Mouse (Mus musculus) limb, embryonic 14.5 days (tissue): ENCODE data around the gene Epb41l2. TPM values are rescaled to one million over a fixed set of nuclear protein-coding genes. Genes with fewer than 3 reads are reported as not detected.

Source experiments
- ATAC-seq: fragments of 200-750 bp; cut with Nextera tagmentation; 2 replicates; pipeline ENCODE4 v1.8.0; 2017; ENCODE audit warnings: low read depth, moderate number of reproducible peaks, moderate TSS enrichment; ENCODE audit not compliant: low FRiP score
- DNase-seq: peaks from one replicate; pipeline ENCODE4 v3.0.0-alpha.2; 2015; ENCODE audit warnings: low spot score
- H3K27ac ChIP-seq: fragments of 300-500 bp; sonication (generic); replicated peaks from 2 replicates; pipeline ENCODE4 v1.5.1; 2014; ENCODE audit warnings: low read depth, mild to moderate bottlenecking, low read length, moderate library complexity, mixed read lengths
- H3K27me3 ChIP-seq: fragments of 300-500 bp; sonication (generic); 2 replicates; pipeline ENCODE4 v1.6.1; 2014; ENCODE audit warnings: low read length, mixed read lengths; ENCODE audit not compliant: control insufficient read depth, insufficient read depth
- H3K36me3 ChIP-seq: fragments of 300-500 bp; sonication (generic); 2 replicates; pipeline ENCODE4 v1.6.1; 2014; ENCODE audit warnings: mild to moderate bottlenecking, low read length, moderate library complexity, mixed read lengths; ENCODE audit not compliant: control insufficient read depth, insufficient read depth
- H3K4me1 ChIP-seq: fragments of 300-500 bp; sonication (generic); 2 replicates; pipeline ENCODE4 v1.6.1; 2014; ENCODE audit warnings: antibody characterized with exemption, low read length, mixed read lengths; ENCODE audit not compliant: control insufficient read depth, insufficient read depth
- H3K4me2 ChIP-seq: fragments of 300-500 bp; sonication (generic); replicated peaks from 2 replicates; pipeline ENCODE4 v1.6.1; 2014; ENCODE audit warnings: low read depth, mild to moderate bottlenecking, low read length, moderate library complexity; ENCODE audit not compliant: severe bottlenecking
- H3K4me3 ChIP-seq: fragments of 300-500 bp; sonication (generic); replicated peaks from 2 replicates; pipeline ENCODE4 v1.5.1; 2014; ENCODE audit warnings: low read length
- H3K9ac ChIP-seq: fragments of 300-500 bp; sonication (generic); 2 replicates; pipeline ENCODE4 v1.6.1; 2014; ENCODE audit warnings: mild to moderate bottlenecking, low read depth, low read length, moderate library complexity; ENCODE audit not compliant: severe bottlenecking
- H3K9me3 ChIP-seq: fragments of 300-500 bp; sonication (generic); 2 replicates; pipeline ENCODE4 v1.6.1; 2016; ENCODE audit warnings: low read length; ENCODE audit not compliant: control insufficient read depth
- POLR2A ChIP-seq: fragments of 200-500 bp; IDR thresholded peaks from 2 replicates; pipeline ENCODE4 v1.8.0; 2012; ENCODE audit warnings: inconsistent platforms, mild to moderate bottlenecking, moderate library complexity, borderline replicate concordance; ENCODE audit not compliant: insufficient read depth, insufficient read length; ENCODE audit errors: extremely low read depth
- WGBS: fragments of 180-500 bp; shearing (Covaris S2); extraction: QIAGEN DNeasy Blood & Tissue Kit; methylation state at CpG from one replicate; pipeline ENCODE4 v1.1.7; 2014; 5-methylcytosine and 5-hydroxymethylcytosine counted together
- polyA plus RNA-seq, 2 experiments: library from polyadenylated mRNA; depleted of rRNA in 1 of 2; stranded (reverse) in 1 of 2; unstranded in 1 of 2; fragments of >200 nt; fragmentation: Nextera tagmentation in 1 of 2; extraction: Ambion mirVana in 1 of 2; gene quantifications; 2 replicates each; pipeline versions ENCODE4 v1.2.1 to v1.2.3; 2012 to 2014

The Epb41l2 gene
- polyA plus RNA-seq, 2 experiments = 78.1 to 143 TPM

GRCm38 (mm10) chr10:25400646-25401045, 41.0 kb downstream of the Epb41l2 start:
- peaks cover 49% of the 10 kb centered on the region for H3K4me1 ChIP-seq
- no peak overlapping the region for H3K27ac ChIP-seq
- ATAC-seq (no peak), DNase-seq (no peak)
- 88% methylated on average over 9 of the region's 9 CpGs for WGBS
- no peak overlapping the region for H3K4me3 ChIP-seq
- H3K9ac ChIP-seq = no peak overlapping the region
- H3K9me3 ChIP-seq = no peaks in the 10 kb centered on the region
- no peak overlapping the region for H3K4me2 ChIP-seq
- no peaks in the 10 kb centered on the region for H3K27me3 ChIP-seq
- no peaks in the 10 kb centered on the region for H3K36me3 ChIP-seq
- TF ChIP-seq POLR2A = no peak

DNA sequence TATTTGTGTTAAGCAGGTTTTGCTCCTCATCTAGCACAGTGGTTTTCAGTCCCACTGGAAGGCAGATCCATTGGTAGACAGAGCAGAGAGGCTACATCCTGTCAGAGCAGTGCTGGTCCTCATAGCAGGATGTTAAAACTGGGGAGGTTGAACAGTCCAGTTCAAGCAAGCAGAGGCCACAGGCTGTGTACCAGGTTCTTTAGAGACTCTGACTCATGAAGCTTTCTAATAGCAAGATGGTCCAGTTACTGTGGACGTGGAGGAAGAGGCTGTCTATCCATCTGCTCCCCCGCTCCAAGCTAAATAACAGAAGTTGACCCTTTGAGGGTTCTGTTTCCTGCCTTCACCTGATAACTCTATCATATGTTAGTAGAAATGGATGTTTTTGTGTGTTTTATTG, 41.8 kb downstream of the Epb41l2 start:
- Histone ChIP-seq H3K9me3 (no peaks in the 10 kb centered on the region), H3K27me3 (no peaks in the 10 kb centered on the region), H3K4me3 (no peak overlapping the region), H3K4me1 (peaks cover 53% of the 10 kb centered on the region), H3K36me3 (no peaks in the 10 kb centered on the region), H3K27ac (no peak overlapping the region), H3K9ac (no peak overlapping the region), H3K4me2 (no peak overlapping the region)
- TF ChIP-seq POLR2A = no peak
- 66% methylated on average over 2 of the region's 2 CpGs for WGBS
- DNase-seq = no peak
- ATAC-seq = no peak

DNA sequence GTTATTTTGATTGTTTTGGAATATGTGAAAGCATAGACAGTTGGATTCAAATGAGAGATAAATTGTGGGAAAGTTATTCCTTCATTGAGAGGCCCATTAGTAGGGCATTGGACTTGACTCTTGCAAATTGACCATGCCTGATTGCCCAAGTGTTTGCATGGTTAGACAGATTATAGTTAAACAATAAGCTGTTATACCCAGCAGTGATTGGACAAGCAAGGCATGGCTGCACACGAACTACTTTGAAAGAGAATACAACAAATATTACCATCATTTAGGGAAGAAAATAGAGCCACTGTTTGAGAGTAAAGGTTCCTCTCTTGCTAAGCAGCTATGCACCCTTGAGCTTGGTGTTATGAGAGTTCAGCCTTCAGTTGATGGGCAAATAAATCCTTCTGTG, 43.3 kb downstream of the Epb41l2 start:
- ATAC-seq (no peak), DNase-seq (no peak)
- no peak overlapping the region for H3K4me3 ChIP-seq
- H3K9ac ChIP-seq = no peak overlapping the region
- TF ChIP-seq POLR2A = no peak
- peaks cover 49% of the 10 kb centered on the region for H3K4me1 ChIP-seq
- 84% methylated on average over 1 of the region's 1 CpGs for WGBS
- H3K27ac ChIP-seq = no peak overlapping the region
- no peak overlapping the region for H3K4me2 ChIP-seq
- H3K9me3 ChIP-seq = no peaks in the 10 kb centered on the region
- no peaks in the 10 kb centered on the region for H3K27me3 ChIP-seq
- H3K36me3 ChIP-seq = no peaks in the 10 kb centered on the region

DNA sequence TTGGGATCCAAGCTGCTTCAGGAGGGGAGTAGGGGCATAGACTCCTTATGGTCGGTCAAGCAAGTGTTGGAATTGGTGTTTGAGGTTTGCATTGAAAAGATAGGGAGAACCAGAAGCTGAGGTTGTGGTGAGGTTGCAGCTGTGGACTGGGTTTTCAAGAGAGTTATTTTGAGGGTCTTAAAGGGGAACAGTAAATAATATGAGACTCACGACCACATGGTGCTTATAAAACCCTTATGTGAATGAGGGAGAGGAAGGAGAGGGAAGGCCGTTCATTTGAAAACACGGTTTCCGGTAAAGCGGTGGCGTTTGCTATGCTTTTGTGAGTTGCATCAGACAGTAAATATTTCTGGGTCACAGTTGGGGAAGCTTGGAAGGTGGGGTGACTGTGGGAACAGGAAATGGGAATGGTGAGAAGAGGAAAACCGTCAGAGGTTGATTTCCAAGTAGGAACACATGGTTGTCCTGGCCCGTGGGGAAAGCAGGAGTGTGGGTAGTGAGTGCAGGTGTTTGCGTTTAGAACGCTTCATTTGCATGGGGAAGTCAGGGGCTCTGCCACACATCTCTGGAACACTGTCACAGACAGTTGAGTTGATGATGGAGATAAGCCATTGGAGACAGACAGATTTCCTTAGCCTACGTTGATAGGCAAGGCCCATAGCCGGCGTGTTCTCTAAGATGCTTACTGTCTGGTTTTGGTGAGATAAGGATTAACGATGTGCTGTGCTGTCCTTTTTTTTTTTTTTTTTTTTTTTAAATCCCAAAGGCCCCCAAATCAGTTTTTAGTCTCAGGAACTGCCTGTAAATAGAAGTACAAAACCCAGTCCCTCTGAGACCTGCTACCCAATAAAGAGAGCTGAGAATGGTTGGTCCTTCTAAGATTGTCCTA, 44.5 kb downstream of the Epb41l2 start:
- Histone ChIP-seq H3K4me3 (no peak overlapping the region), H3K4me1 (peaks cover 39% of the 10 kb centered on the region), H3K9ac (no peak overlapping the region), H3K9me3 (no peaks in the 10 kb centered on the region), H3K27me3 (no peaks in the 10 kb centered on the region), H3K36me3 (no peaks in the 10 kb centered on the region), H3K27ac (no peak overlapping the region), H3K4me2 (no peak overlapping the region)
- peak; percentile 3 for DNase-seq
- 34% methylated on average over 15 of the region's 15 CpGs for WGBS
- ATAC-seq = peak; percentile 60; the same call in 1 of the 2 replicates
- no peak for TF ChIP-seq POLR2A

DNA sequence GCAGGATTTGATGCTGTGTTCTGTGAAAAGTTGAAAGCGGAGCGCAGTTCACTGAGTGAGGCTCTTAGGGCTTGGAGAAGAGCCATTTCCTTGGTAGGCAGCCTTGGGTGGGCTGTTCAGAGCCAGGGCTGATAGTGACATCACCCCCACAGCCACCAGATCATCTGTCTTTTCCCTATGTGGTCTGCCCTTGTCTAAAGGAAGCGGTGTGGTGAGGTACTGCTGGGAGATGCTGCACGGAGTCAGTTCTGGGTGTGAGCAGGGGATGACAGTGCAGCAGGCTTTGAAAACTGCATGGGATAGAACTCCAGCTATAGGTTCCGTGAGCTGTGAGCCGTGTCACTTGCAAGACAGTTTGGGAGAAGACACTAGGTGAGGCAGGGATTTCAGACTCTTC, 45.1 kb downstream of the Epb41l2 start:
- DNase-seq (no peak), ATAC-seq (no peak)
- no peak overlapping the region for H3K4me3 ChIP-seq
- no peak overlapping the region for H3K27ac ChIP-seq
- H3K36me3 ChIP-seq = no peaks in the 10 kb centered on the region
- no peak overlapping the region for H3K4me2 ChIP-seq
- 78% methylated on average over 6 of the region's 6 CpGs for WGBS
- no peaks in the 10 kb centered on the region for H3K9me3 ChIP-seq
- peaks cover 36% of the 10 kb centered on the region for H3K4me1 ChIP-seq
- H3K27me3 ChIP-seq = no peaks in the 10 kb centered on the region
- H3K9ac ChIP-seq = no peak overlapping the region
- TF ChIP-seq POLR2A = no peak
